Mouse (Mus musculus) kidney, adult 2 months (tissue): ENCODE measurements around the gene Slc37a1. TPM values are rescaled to one million over a fixed set of nuclear protein-coding genes. Genes with fewer than 3 reads are reported as not detected.

Source experiments
- DNase-seq: peaks from one replicate; pipeline ENCODE4 v3.0.0; 2021
- H3K27ac ChIP-seq: fragments of 200-500 bp; 2 replicates; pipeline ENCODE4 v1.5.1; 2012; ENCODE audit warnings: low read depth, low read length, control low read depth, inconsistent platforms; ENCODE audit not compliant: insufficient read depth
- H3K27me3 ChIP-seq: fragments of 200-500 bp; replicated peaks from 2 replicates; pipeline ENCODE4 v1.6.1; 2012; ENCODE audit warnings: mild to moderate bottlenecking, moderate library complexity, low read length, inconsistent platforms; ENCODE audit not compliant: control insufficient read depth, insufficient read depth
- H3K36me3 ChIP-seq: fragments of 200-500 bp; 2 replicates; pipeline ENCODE4 v1.6.1; 2012; ENCODE audit warnings: mild to moderate bottlenecking, moderate library complexity, low read length, inconsistent platforms; ENCODE audit not compliant: control insufficient read depth, insufficient read depth
- H3K4me1 ChIP-seq: fragments of 200-500 bp; 2 replicates; pipeline ENCODE4 v1.6.1; 2011; ENCODE audit warnings: low read length; ENCODE audit not compliant: control insufficient read depth, insufficient read depth
- H3K4me3 ChIP-seq: fragments of 200-500 bp; 2 replicates; pipeline ENCODE4 v1.5.1; 2011; ENCODE audit warnings: mild to moderate bottlenecking, low read depth, low read length, control low read depth; ENCODE audit not compliant: insufficient read depth
- CTCF ChIP-seq: fragments of 200-500 bp; conservative IDR thresholded peaks from 2 replicates; pipeline ENCODE4 v1.5.1; 2011; ENCODE audit warnings: low read depth, mild to moderate bottlenecking, control low read depth, low read length, moderate library complexity, mixed read lengths; ENCODE audit not compliant: insufficient read depth, insufficient read length
- POLR2A ChIP-seq: fragments of 200-500 bp; IDR thresholded peaks from one replicate; pipeline ENCODE4 v1.6.1; 2011; ENCODE audit warnings: low read depth, low read length, control low read depth
- WGBS: fragments of 180-500 bp; shearing (Covaris S2); methylation state at CpG from one replicate; pipeline ENCODE4 v1.1.7; 2018; 5-methylcytosine and 5-hydroxymethylcytosine counted together
- polyA plus RNA-seq: library from polyadenylated mRNA; depleted of rRNA; stranded (reverse); fragments of >200 nt; gene quantifications from 2 replicates; pipeline ENCODE4 v1.2.3, GENCODE M21; 2012

The Slc37a1 gene
- polyA plus RNA-seq, 1 experiment = 6.5 TPM

DNA sequence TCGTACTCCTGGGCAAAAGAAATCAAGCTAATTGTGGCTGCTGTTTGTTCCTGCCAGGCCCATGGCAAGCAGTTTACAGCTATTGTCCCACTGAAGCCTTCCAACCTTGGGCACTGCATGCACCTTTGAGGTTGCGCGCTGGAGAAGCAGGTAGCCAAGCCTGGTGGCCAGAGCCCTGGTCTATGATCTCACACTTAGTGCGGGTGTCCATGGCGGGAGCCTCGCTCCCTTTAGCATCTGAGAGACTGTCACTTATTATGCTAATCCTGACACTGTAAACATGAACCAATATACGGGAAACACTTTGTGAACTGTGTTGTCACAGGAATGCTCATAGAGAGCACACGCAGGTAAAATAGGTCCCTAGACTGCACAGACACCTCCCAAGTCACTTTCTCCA, 13.0 kb upstream of the Slc37a1 start:
- peaks cover 3% of the 10 kb centered on the region; the same call in 1 of the 2 replicates for H3K4me1 ChIP-seq
- H3K27me3 ChIP-seq = no peaks in the 10 kb centered on the region
- no peak overlapping the region for H3K27ac ChIP-seq
- TF ChIP-seq POLR2A (no peak), CTCF (no peak)
- H3K4me3 ChIP-seq = no peak overlapping the region
- 90% methylated on average over 8 of the region's 8 CpGs for WGBS
- no peaks in the 10 kb centered on the region for H3K36me3 ChIP-seq
- no peak for DNase-seq

DNA sequence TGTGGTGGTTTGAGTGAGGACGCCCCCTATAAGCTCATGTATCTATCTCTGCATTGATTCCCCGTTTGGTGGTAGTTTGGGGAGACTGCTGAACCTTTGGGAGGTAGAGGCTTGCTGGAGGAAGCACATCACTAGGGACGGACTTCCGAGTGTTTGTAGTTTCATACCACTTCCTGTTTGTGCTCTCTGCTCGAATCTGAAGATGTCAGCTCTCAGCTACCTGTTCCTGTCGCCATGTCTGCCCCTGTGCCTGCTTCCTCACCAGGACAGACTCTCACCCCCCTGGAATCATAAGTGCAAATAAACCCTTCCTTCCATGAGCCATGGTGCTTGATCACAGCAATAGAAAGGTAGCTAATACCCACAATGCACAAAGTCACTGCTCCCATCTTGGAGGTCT, 11.4 kb upstream of the Slc37a1 start:
- H3K4me1 ChIP-seq = peaks cover 3% of the 10 kb centered on the region; the same call in 1 of the 2 replicates
- H3K27me3 ChIP-seq = no peaks in the 10 kb centered on the region
- DNase-seq = no peak
- TF ChIP-seq CTCF (no peak), POLR2A (no peak)
- no peak overlapping the region for H3K4me3 ChIP-seq
- H3K27ac ChIP-seq = no peak overlapping the region
- no peaks in the 10 kb centered on the region for H3K36me3 ChIP-seq
- WGBS = 73% methylated on average over 6 of the region's 6 CpGs

DNA sequence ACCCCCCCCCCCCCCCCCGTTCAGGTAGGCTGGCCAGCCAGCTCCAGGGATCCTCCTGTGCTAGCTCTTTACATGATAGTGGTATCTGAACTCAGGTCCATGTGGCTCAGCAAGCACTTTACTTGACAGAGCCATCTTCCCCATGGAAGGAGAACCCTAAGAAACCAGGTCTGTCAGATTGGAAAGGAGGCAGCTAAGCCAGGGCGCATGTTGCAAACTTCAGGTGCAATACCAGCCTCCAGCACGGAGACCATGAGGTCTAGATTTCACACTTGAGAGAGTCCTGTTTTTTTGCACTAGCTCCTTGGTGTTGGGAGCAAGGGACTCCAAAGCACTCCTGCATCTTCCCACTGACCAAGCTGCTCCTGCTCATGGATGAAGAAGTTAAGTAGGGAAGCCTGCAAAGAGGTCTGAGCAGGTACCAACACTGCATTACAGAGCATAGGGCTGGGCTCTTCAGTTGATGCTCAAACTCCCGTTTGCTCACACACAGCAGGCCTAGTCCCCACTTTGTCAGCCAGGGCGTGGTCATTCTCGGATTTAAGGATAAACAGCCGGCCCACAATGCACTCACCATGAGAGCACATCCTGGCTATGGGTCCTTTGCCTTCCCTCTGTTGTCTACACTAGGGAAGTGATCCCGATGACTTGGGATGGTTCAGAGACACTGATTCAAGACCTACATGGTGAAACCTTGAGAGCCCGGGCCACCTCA, 10.2 kb upstream of the Slc37a1 start:
- Histone ChIP-seq H3K4me1 (peaks cover 3% of the 10 kb centered on the region; the same call in 1 of the 2 replicates), H3K4me3 (peak overlapping the region; percentile 60; the same call in 1 of the 2 replicates), H3K27me3 (no peaks in the 10 kb centered on the region), H3K27ac (no peak overlapping the region), H3K36me3 (no peaks in the 10 kb centered on the region)
- WGBS = 29% methylated on average over 9 of the region's 9 CpGs
- TF ChIP-seq POLR2A (no peak), CTCF (no peak)
- DNase-seq = peak; percentile 24

DNA sequence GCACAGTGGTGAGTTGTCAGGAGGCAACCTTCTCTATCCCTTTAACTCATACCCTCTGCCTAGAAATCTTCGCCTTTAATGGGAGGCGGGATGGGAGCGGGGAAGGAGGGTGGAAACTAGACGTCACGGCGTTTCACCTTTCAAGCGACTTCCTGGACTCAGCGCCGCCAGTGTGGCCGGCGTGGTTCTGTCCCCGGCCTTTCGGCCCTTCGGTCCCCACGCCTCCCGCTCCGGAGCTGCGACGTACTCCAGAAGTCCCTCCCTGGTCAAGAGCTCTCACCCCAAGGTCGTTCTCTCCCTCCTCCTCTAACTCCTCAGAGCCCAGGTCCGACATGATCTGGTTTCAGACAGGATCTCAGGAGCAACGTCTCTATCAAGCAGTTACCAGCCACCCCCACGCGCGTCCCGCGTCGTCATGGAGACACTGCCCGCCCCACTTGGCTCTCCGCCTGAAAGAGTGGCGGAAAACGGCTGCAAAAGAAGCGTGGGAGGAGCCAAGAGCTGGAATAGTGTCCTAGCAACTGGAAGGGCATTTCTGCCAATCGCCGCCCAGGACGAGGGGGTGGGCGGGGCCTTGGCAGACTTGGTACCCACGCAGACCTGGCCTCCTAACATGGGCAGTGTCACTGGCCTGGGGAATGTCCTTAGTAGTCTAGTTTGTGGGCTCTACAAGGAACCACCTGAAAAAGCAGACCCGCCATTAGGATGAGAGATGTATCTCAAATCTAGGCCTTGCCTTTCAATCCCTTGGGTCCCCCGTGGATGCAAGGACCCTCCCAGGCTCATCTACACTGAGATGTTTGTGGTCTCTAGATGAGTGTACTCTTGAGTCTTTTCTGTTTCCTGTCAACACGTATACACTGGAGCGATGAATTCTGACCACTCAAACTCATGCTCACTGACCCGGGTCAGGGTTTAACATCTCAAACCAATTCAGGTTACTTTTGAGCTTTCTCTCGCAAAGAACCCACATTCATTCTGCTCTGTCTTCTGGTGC, 9.4 kb upstream of the Slc37a1 start, which contains the start of gene Rsph1:
Gene Rsph1, minus strand, starts transcription at position 462 of the 997 bp plus-strand sequence.
- no peak for TF ChIP-seq CTCF
- no peak for TF ChIP-seq POLR2A
- Histone ChIP-seq H3K4me3 (peak within 1 kb of the TSS; percentile 60), H3K4me1 (peaks cover 3% of the 10 kb centered on the region; the same call in 1 of the 2 replicates), H3K36me3 (no peaks in the 10 kb centered on the region), H3K27ac (no peak within 1 kb of the TSS), H3K27me3 (no peaks in the 10 kb centered on the region)
- 9% methylated on average over 44 of the region's 44 CpGs for WGBS
- DNase-seq = peak; percentile 99

DNA sequence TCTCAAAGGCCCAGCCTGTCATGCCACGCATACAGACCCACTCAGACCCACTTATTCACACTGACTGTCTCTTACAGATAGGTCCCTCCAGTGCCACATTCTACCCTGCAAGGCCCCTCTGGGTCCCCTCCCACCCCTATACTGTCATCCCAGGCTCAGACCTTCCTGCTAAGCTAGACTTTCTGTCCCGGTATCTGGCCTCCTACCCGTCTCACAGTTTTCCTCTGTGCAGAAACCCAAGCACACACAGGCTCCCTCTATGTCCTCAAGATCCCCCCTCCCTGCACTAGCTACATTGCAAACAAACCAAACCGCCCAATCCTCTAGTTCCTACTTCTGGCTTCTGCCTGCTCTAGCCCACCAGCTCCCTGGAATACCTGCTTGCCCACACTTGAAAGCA, 8.7 kb upstream of the Slc37a1 start:
- 90% methylated on average over 4 of the region's 4 CpGs for whole genome bisulfite sequencing
- Histone ChIP-seq H3K4me1 (peaks cover 3% of the 10 kb centered on the region; the same call in 1 of the 2 replicates), H3K27ac (no peak overlapping the region), H3K36me3 (no peaks in the 10 kb centered on the region), H3K4me3 (no peak overlapping the region), H3K27me3 (no peaks in the 10 kb centered on the region)
- TF ChIP-seq CTCF (no peak), POLR2A (no peak)
- no peak for DNase-seq

DNA sequence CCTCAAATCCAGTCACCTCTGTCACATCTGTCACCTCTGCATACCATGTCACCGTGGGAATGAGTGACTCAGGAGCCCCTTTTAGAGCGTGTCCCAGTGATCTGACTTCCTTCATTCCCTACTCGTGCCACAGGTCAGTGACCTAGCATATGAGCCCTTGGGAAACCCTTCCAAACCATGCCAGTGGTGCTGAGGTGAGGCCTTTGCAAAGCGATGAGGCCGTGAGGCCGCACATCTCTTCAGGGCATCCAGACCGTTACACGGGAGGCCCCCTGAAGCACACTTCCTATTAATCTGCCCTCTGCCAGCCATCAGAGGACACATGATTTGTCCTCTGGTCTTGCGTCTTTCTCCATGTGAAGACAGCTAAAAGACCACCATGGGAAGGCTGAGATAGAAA, 7.1 kb upstream of the Slc37a1 start:
- Histone ChIP-seq H3K27ac (no peak overlapping the region), H3K4me3 (no peak overlapping the region), H3K27me3 (no peaks in the 10 kb centered on the region), H3K4me1 (peaks cover 3% of the 10 kb centered on the region; the same call in 1 of the 2 replicates), H3K36me3 (no peaks in the 10 kb centered on the region)
- TF ChIP-seq CTCF (no peak), POLR2A (no peak)
- 78% methylated on average over 9 of the region's 9 CpGs for WGBS
- no peak for DNase-seq
